Mouse (Mus musculus) spleen, embryonic (tissue): ENCODE measurements around the gene Slc6a6.

Experiments
- CTCF ChIA-PET: fragments of 350-600 bp; sonication (Branson Sonifier 250); formaldehyde crosslinking; loops from one replicate; lab custom pipeline; 2022; lab: Charles Lee

The Slc6a6 gene

DNA sequence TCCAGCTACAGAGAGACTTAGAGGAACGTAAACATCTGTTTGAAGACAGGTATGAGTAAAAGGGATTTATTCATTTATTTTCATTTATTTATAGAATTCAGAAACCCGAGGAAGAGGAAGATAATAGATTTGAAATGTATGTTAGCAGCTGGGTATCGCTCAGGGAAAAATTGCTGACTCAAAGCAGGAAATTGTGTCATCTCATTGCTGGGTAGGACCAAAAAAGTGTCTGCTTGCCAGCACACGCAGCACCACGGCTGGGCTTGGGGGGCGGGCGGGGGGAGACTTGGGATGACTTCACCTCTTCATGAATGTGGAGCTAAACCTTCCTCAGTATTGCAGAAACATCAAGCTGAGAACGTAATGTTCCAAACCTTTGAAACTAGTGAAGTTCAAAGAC, 83.7 kb downstream of the Slc6a6 start:
- CTCF ChIA-PET = interaction anchor here (0.6 kb wide), 1 partner anchor 492 kb away, joined by 3 read pairs; no protein-coding TSS in a partner anchor

DNA sequence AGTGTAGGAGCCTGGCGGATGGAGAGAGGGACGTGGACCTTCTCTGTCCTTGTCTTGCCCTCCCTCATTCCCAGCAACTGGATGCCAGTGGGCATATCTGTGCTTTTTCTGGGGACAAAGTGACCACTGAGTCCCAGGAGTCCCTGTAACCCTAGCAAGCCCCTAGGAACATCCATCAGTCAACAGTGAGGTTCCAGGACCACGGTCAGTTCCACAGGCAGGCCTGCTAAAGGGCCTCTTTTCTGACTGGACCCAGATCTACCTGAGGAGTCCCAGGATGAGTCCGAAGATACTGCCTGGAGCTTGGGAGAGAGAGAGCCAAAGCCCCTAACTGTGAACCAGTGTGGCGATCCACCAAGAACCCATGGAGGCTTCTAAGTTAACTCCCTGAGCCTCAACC, 90.1 kb downstream of the Slc6a6 start:
- CTCF ChIA-PET = no interaction called here

DNA sequence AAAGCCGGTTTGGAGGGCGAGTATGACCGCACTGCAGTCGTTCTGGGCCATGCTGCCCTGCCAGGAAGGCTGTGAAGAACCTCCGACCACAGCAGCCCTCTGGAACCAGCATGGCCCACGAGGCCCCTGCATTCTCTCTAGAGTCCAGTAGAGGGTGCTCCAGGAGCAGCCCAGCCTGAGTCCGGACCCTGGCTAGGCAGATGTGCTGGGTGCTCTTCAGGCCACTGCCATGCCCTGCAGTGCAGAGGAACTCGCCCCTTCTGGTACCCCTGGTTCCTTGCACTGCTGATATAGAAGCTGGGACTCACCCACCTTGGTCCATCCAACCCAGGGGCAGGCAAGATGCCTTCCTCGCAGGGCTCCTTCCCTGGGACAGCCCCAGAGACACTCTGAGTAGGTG, 92.7 kb downstream of the Slc6a6 start:
- CTCF ChIA-PET = interaction anchor here (0.7 kb wide), 1 partner anchor 28 kb away, joined by 3 read pairs; no protein-coding TSS in a partner anchor

DNA sequence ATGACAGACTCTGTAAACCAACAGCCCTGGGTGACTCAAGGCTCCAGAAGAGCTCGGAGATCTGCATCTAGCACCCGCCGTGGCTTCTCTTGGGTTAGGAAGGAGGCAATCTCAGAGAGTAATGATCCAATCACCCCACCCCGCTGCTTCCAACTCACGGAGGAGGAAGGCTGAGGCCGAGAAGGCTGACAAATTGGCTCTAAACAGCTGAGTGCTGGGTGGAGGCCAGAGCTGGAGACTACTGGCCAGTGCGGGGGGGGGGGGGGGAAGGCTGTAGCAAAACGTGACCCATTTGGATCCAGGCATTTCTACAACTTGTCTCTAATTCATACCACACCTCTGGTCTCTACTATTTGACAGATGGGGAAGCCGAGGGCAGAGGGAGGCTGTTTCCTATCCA, 95.4 kb downstream of the Slc6a6 start:
- CTCF ChIA-PET = interaction anchor here (0.6 kb wide), 1 partner anchor 67 kb away, joined by 3 read pairs; no protein-coding TSS in a partner anchor

DNA sequence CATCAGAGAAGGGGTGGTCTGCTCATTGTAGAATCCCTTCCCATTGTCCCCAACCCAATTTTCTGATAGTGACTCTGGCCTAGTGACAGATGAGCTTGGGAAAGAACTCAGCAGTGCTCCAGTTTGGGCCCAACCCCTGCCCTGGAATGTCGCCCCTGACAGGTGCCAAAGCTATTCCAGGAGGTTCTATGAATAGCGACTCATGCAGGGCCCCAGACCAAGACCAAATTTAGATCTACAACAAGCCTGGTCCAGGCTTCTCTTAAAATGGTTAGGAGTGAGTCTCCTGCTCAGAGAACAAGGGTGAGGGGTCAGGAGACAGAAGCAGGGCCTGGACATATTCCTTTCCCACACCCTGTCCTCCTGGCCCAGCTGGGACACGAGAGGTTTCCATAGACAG, 101.2 kb downstream of the Slc6a6 start:
- CTCF ChIA-PET = no interaction called here

DNA sequence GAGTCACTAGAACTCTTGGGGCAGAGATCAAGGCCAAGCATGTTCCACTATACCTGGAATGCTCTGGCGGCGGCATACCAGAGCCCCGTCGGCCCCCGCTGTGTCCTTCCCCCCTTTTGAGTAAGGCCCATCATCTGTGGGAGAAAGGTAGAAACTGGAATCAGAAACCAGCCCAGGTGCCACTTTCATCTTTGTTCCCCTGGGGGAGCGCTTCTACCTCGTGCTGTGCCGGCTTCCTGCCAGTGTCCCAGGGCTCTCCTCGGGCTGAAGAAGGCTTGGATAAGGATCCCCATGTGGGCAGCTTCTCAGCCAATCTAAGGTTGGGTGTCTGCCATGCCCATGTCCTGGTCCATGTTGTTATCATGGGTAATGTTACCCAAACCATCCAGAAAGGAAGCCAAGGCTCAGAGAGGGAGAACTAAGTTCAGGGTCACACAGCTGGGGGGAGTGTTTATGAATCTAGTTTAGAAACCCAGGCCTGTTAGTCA, 104.5 kb downstream of the Slc6a6 start:
- CTCF ChIA-PET = no interaction called here

DNA sequence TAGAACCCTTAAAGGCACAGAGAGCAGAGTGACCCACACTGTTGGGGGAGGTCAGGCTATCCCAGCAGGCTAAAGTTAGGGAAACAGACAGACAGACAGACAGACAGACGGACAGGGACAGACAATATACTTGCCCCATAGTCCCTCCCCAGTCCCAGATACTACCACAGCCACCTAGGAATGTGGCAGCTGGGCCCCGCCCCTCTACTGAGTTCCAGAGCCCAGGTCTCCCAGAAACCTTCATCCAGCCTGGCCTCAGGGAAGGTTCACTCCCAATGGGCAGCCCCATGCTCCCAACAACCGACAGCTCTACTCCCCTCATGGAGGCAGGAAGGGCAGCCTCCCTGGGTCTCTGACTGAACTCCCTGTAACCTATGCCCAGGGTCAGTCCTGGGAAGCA, 111.8 kb downstream of the Slc6a6 start:
- CTCF ChIA-PET = no interaction called here

DNA sequence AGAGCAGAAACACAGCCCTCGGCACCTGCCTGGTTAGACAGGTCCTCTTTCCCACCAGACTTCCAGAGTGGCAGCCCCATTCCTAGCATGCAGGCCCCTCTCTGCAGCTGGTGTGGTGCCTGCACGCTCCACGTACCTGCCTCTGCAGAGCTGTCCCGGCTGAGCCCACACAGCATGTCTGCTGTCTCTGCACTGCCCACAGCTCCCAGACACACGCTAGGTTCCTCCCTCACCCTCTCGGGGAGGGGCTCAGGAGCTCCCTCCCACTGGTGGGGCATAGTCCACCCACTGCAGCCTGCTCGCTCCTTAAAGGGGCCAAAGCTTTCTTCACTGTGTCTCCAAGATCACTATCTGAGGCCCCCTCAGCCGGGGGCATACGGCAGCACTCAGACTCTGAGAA, 112.2 kb downstream of the Slc6a6 start:
- CTCF ChIA-PET = no interaction called here

DNA sequence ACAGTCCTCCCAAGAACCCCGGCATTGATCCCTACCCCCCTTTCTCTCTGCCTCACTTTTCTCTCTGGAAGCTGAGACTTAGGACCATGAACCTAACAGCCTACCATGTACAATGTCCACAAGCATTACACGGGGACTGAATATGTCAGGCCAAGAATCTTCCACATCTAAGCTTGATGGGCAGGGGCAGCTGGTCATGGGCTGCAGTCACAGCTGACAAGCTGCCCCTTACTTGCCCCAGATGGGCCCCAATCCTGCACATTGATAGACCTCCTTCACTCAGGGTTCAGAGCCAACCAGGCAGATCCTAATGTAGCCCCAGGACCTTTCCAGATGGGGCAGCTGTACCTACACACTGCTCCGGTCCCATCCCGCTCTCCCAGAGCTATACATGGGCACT, 112.9 kb downstream of the Slc6a6 start:
- CTCF ChIA-PET = no interaction called here

DNA sequence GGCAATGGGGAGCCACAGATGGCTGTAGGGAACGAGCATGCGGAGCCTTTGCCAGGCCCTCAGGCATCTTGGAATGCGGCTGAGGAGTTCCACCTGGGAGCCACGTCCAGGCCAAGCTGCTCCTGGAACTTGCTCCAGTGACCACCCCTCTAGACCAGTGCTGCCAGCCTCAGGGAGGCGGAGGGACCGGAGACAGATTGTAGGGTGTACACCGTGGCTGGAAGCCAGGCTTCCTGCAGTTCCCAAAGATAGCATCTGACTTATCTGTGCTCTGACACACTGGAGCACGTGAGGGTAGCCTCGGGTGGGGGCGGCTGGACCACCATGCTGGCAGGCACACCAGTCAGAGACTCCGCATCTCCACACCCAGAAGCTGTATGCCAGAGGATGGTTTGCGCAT, 114.6 kb downstream of the Slc6a6 start:
- CTCF ChIA-PET = no interaction called here

DNA sequence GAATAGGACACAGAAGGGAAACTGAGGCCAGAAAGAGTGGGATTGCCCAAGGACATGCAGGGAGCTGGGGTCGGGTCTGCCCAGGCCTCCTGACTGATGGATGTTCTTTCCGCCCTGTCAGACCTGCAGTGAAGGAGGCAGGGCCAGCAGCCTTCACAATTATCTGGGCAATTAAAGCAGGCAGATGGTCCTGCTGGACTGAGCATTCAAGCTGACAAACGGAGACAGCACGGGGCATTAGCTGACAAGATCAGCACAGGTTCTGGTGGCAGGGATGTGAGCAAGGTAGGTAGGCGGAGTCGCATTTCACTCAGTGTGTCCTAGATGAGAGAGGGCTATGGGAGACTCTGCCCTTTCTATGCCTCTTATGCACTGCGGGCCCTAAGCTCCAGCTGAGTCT, 120.3 kb downstream of the Slc6a6 start:
- CTCF ChIA-PET = interaction anchor here (0.6 kb wide), 1 partner anchor 27 kb away, joined by 3 read pairs; no protein-coding TSS in a partner anchor

DNA sequence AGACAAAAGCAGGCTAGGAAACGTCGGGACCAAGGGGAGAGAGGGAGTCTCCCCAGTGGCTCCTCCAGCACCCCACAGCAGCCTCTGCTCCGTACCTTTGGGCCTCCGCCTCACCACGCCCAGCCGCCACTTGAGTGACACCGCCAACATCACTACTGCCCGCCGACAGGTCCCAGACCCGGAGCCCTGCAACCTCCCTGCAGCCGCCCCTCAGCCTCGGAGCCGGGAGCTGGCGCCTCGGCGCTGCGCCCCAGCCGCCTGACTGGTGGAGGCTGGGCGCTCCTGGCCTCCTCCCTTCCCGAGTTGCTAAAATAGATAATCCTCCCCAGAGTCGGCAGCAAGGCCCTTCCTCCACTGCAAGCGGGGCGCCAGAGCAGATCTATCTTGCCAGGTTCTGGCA, 123.3 kb downstream of the Slc6a6 start:
- CTCF ChIA-PET = no interaction called here

DNA sequence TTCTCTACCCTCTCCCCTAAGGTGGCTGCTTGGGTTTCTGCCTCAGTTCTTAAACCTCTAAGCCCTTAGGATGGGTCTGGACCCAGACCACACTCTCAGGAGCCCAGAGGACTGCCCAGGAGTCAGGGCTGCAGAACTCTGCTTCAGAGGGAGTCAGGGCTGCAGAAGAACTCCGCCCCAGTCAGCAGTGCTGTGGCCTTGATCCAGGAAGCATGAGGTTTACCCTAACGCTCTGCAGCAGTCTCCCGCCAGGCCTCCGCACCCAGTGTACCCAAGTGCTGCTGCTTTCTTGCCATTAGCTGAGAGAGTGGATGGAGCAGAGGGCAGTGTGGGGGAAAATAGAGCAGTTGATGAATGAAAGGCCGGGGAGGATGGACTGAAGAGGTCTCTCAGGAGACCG, 124.2 kb downstream of the Slc6a6 start:
- CTCF ChIA-PET = interaction anchor here (0.7 kb wide), 1 partner anchor 18 kb away, joined by 5 read pairs; no protein-coding TSS in a partner anchor
